Mouse (Mus musculus): ENCODE data around the gene C2cd5.

C2cd5 gene

DNA sequence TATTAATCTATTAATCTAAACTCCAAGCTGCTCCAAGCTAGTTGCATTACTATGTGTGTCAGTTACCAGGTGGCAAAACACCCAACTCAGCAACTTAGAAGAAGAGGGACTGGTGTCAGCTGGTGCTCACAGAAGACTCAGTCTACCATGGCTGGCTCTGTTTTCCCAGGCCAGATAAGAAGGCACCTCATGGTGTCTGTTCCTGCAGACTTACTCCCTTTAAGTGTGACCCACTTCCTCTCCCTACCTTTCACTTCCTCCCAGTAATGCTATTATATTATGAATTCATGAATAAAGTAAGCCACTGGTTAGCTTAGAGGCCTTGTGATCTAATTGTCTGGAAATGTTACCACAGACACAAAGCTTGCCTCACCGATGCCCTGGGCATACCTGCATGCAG is 132.5 kb downstream of the C2cd5 start:
- DNase-seq: no peak

DNA sequence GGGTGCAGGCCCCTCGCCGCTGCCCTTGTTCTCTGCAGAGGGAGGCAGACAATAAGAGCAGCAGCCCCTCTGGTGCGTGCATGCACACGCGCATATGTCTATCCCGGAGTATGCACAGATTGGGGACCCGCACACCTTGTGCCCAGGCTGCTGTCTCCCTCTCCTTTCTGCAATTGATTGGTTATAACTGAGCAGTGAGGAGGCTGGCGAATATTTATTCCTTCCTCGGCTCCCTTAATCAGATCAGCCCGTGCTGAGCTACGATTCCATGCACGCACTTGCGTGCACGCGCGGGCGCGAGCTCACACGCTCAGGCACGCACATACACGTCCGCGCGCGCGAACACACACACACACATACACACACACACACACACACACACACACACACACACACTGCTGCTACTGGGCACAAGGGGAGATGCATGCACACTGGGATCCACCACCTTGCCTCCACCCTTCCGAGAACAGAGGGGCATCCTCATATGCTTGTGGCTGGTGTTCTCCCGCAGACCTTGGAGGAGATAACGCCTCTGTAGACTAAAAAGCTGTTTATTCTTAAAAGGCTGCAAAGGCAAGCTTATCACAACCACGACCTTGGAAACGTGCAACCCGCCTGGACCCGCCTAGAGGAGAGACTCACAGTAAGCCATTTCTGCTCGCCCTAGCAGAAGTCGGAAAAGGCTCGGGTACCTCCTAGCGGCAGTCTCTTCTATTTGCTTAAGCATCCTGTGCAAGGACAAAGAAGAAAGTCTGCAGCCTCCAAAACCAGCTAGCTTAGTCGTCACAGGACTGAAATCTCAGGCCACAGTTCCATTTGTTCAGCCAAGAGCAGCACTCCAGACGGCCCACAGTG is 135.2 kb downstream of the C2cd5 start:
- peak; percentile 47 for DNase-seq

- no peak for DNase-seq
These were observed 135.8 kb downstream of the C2cd5 start, which contains the start of gene St8sia1 for GRCm38 (mm10) chr6:142964076-142964530. Gene St8sia1, minus strand, starts transcription at chr6:142964452.

GRCm38 (mm10) chr6:142963480-142964075 is 136.4 kb downstream of the C2cd5 start:
- no peak for DNase-seq

- no peak for DNase-seq
These were observed 137.1 kb downstream of the C2cd5 start for GRCm38 (mm10) chr6:142962881-142963280.

GRCm38 (mm10) chr6:142962476-142962875 is 137.5 kb downstream of the C2cd5 start:
- no peak for DNase-seq

- no peak for DNase-seq
These were observed 138.1 kb downstream of the C2cd5 start for GRCm38 (mm10) chr6:142961721-142962455.

Data from lung, postnatal 14 days (tissue).